Mouse (Mus musculus): ENCODE data around the gene Lrrc25. TPM values are rescaled to one million over a fixed set of nuclear protein-coding genes. Genes with fewer than 3 reads are reported as not detected.

Lrrc25 gene
- polyA plus RNA-seq, 1 experiment from 2014 or later, result 2.5 TPM

- under 1% methylated on average over 60 of the region's 60 CpGs for WGBS
- Histone ChIP-seq H3K36me3 (no peaks in the 10 kb centered on the region), H3K4me2 (replicated peaks) (peak overlapping the region; percentile 84), H3K9ac (peak overlapping the region; percentile 51), H3K27ac (peak overlapping the region; percentile 61; the same call in 1 of the 2 replicates), H3K27me3 (replicated peaks) (no peaks in the 10 kb centered on the region), H3K4me1 (replicated peaks) (peaks cover 38% of the 10 kb centered on the region), H3K9me3 (no peaks in the 10 kb centered on the region), H3K4me3 (replicated peaks) (peak overlapping the region; percentile 49)
- ATAC-seq, result peak; percentile 90
Observed at GRCm38 (mm10) chr8:70629574-70630531, 13.9 kb downstream of the Lrrc25 start.

GRCm38 (mm10) chr8:70630532-70631381 lies 14.8 kb downstream of the Lrrc25 start:
- H3K9ac ChIP-seq, result peak overlapping the region; percentile 17; the same call in 1 of the 2 replicates
- peak overlapping the region; percentile 59 for H3K27ac ChIP-seq
- H3K36me3 ChIP-seq, result no peaks in the 10 kb centered on the region
- H3K9me3 ChIP-seq, result no peaks in the 10 kb centered on the region
- H3K4me1 ChIP-seq (replicated peaks), result peaks cover 43% of the 10 kb centered on the region
- 15% methylated on average over 22 of the region's 22 CpGs for WGBS
- H3K4me3 ChIP-seq (replicated peaks), result peak overlapping the region; percentile 22
- peak overlapping the region; percentile 84 for H3K4me2 ChIP-seq (replicated peaks)
- peak; percentile 60 for ATAC-seq
- no peaks in the 10 kb centered on the region for H3K27me3 ChIP-seq (replicated peaks)

- Histone ChIP-seq H3K4me2 (replicated peaks) (peak overlapping the region; percentile 84), H3K36me3 (no peaks in the 10 kb centered on the region), H3K4me3 (replicated peaks) (peak overlapping the region; percentile 22), H3K9ac (peak overlapping the region; percentile 17), H3K27me3 (replicated peaks) (no peaks in the 10 kb centered on the region), H3K4me1 (replicated peaks) (peaks cover 43% of the 10 kb centered on the region), H3K27ac (peak overlapping the region; percentile 59; the same call in 1 of the 2 replicates), H3K9me3 (no peaks in the 10 kb centered on the region)
- whole genome bisulfite sequencing, result 13% methylated on average over 24 of the region's 24 CpGs
- ATAC-seq, result peak; percentile 18
Observed at GRCm38 (mm10) chr8:70631436-70631835, 15.5 kb downstream of the Lrrc25 start.

GRCm38 (mm10) chr8:70632346-70632892 lies 16.5 kb downstream of the Lrrc25 start, which contains the start of gene Gdf15:
Gdf15 (minus strand) TSS chr8:70632456.
- WGBS, result 67% methylated on average over 6 of the region's 6 CpGs
- Histone ChIP-seq H3K36me3 (no peaks in the 10 kb centered on the region), H3K4me2 (replicated peaks) (peak within 1 kb of the TSS; percentile 84), H3K27ac (peak within 1 kb of the TSS; percentile 59; the same call in 1 of the 2 replicates), H3K4me1 (replicated peaks) (peaks cover 43% of the 10 kb centered on the region), H3K9ac (peak within 1 kb of the TSS; percentile 17), H3K9me3 (no peaks in the 10 kb centered on the region), H3K4me3 (replicated peaks) (peak within 1 kb of the TSS; percentile 22), H3K27me3 (replicated peaks) (no peaks in the 10 kb centered on the region)
- ATAC-seq, result no peak

- no peak for ATAC-seq
- H3K9ac ChIP-seq, result no peak overlapping the region
- no peaks in the 10 kb centered on the region for H3K27me3 ChIP-seq (replicated peaks)
- H3K27ac ChIP-seq, result no peak overlapping the region
- no peak overlapping the region for H3K4me2 ChIP-seq (replicated peaks)
- 57% methylated on average over 6 of the region's 6 CpGs for WGBS
- H3K36me3 ChIP-seq, result no peaks in the 10 kb centered on the region
- H3K4me1 ChIP-seq (replicated peaks), result peaks cover 49% of the 10 kb centered on the region
- no peak overlapping the region for H3K4me3 ChIP-seq (replicated peaks)
- H3K9me3 ChIP-seq, result no peaks in the 10 kb centered on the region
Observed at GRCm38 (mm10) chr8:70634066-70634465, 18.1 kb downstream of the Lrrc25 start.

- no peak for ATAC-seq
- Histone ChIP-seq H3K9me3 (no peaks in the 10 kb centered on the region), H3K9ac (no peak overlapping the region), H3K36me3 (no peaks in the 10 kb centered on the region), H3K4me1 (replicated peaks) (peaks cover 41% of the 10 kb centered on the region), H3K4me2 (replicated peaks) (no peak overlapping the region), H3K27ac (no peak overlapping the region), H3K27me3 (replicated peaks) (no peaks in the 10 kb centered on the region), H3K4me3 (replicated peaks) (no peak overlapping the region)
- 78% methylated on average over 6 of the region's 6 CpGs for WGBS
Observed at GRCm38 (mm10) chr8:70635527-70635926, 19.6 kb downstream of the Lrrc25 start.

GRCm38 (mm10) chr8:70636838-70637237 lies 20.9 kb downstream of the Lrrc25 start:
- WGBS, result 53% methylated on average over 8 of the region's 8 CpGs
- Histone ChIP-seq H3K9ac (no peak overlapping the region; the same call in 1 of the 2 replicates), H3K27ac (peak overlapping the region; percentile 67), H3K36me3 (no peaks in the 10 kb centered on the region), H3K27me3 (replicated peaks) (no peaks in the 10 kb centered on the region), H3K4me2 (replicated peaks) (0 out of 2 replicates have a peak overlapping the region, but pooled peaks have one; percentile 9), H3K9me3 (no peaks in the 10 kb centered on the region), H3K4me3 (replicated peaks) (no peak overlapping the region), H3K4me1 (replicated peaks) (peaks cover 28% of the 10 kb centered on the region)
- peak; percentile 63 for ATAC-seq

- ATAC-seq, result peak; percentile 53
- Histone ChIP-seq H3K4me1 (replicated peaks) (peaks cover 20% of the 10 kb centered on the region; the same call in 1 of the 2 replicates), H3K9me3 (no peaks in the 10 kb centered on the region), H3K9ac (no peak overlapping the region), H3K4me2 (replicated peaks) (no peak overlapping the region), H3K4me3 (replicated peaks) (no peak overlapping the region), H3K27me3 (replicated peaks) (no peaks in the 10 kb centered on the region), H3K27ac (0 out of 2 replicates have a peak overlapping the region, but pooled peaks have one; percentile 32), H3K36me3 (no peaks in the 10 kb centered on the region)
- 53% methylated on average over 9 of the region's 9 CpGs for WGBS
Observed at GRCm38 (mm10) chr8:70638752-70639151, 22.8 kb downstream of the Lrrc25 start.

GRCm38 (mm10) chr8:70643019-70643418 lies 27.1 kb downstream of the Lrrc25 start:
- Histone ChIP-seq H3K27me3 (replicated peaks) (no peaks in the 10 kb centered on the region), H3K4me3 (replicated peaks) (no peak overlapping the region), H3K9ac (no peak overlapping the region), H3K4me2 (replicated peaks) (no peak overlapping the region), H3K36me3 (no peaks in the 10 kb centered on the region), H3K9me3 (no peaks in the 10 kb centered on the region), H3K27ac (no peak overlapping the region), H3K4me1 (replicated peaks) (peaks cover 29% of the 10 kb centered on the region)
- WGBS, result 65% methylated on average over 3 of the region's 3 CpGs
- no peak for ATAC-seq

- H3K36me3 ChIP-seq, result no peaks in the 10 kb centered on the region
- H3K27me3 ChIP-seq (replicated peaks), result no peaks in the 10 kb centered on the region
- 86% methylated on average over 2 of the region's 2 CpGs for WGBS
- H3K4me1 ChIP-seq (replicated peaks), result peaks cover 29% of the 10 kb centered on the region
- H3K4me3 ChIP-seq (replicated peaks), result no peak overlapping the region
- H3K27ac ChIP-seq, result no peak overlapping the region
- H3K9ac ChIP-seq, result no peak overlapping the region
- no peak for ATAC-seq
- H3K4me2 ChIP-seq (replicated peaks), result no peak overlapping the region
- no peaks in the 10 kb centered on the region for H3K9me3 ChIP-seq
Observed at GRCm38 (mm10) chr8:70644065-70644464, 28.1 kb downstream of the Lrrc25 start.

GRCm38 (mm10) chr8:70645501-70646224 lies 29.7 kb downstream of the Lrrc25 start:
- 54% methylated on average over 17 of the region's 17 CpGs for WGBS
- H3K36me3 ChIP-seq, result 0 out of 2 replicates have a peak, but pooled peaks cover 8% of the 10 kb centered on the region
- no peak overlapping the region for H3K4me3 ChIP-seq (replicated peaks)
- H3K27ac ChIP-seq, result 0 out of 2 replicates have a peak overlapping the region, but pooled peaks have one; percentile 6
- H3K4me2 ChIP-seq (replicated peaks), result no peak overlapping the region
- no peaks in the 10 kb centered on the region for H3K9me3 ChIP-seq
- no peaks in the 10 kb centered on the region for H3K27me3 ChIP-seq (replicated peaks)
- H3K4me1 ChIP-seq (replicated peaks), result peaks cover 44% of the 10 kb centered on the region
- no peak overlapping the region for H3K9ac ChIP-seq
- no peak for ATAC-seq

Measured in intestine, embryonic 15.5 days (tissue).